Mouse (Mus musculus) E14TG2a.4 (cell line): Measurements from ENCODE around the gene Rps6ka2.
"Not testable (repeated sequence)": the region's sequence is repeated elsewhere in the genome, so short reads cannot be mapped to it uniquely, and the experiment has no call there.

Experiments used
- H3K27me3 ChIP-seq: 2 replicates; pipeline ENCODE4 v1.6.1; 2014; ENCODE audit warnings: low read length, control low read depth; ENCODE audit not compliant: insufficient read depth
- H3K36me3 ChIP-seq: 2 replicates; pipeline ENCODE4 v1.6.1; 2014; ENCODE audit warnings: low read length, control low read depth; ENCODE audit not compliant: insufficient read depth
- H3K4me1 ChIP-seq: replicated peaks from 2 replicates; pipeline ENCODE4 v1.6.1; 2014; ENCODE audit warnings: low read depth, low read length, control low read depth
- H3K4me3 ChIP-seq: replicated peaks from 2 replicates; pipeline ENCODE4 v1.5.1; 2014; ENCODE audit warnings: mild to moderate bottlenecking, low read length
- H3K9me3 ChIP-seq: 2 replicates; pipeline ENCODE4 v1.6.1; 2014; ENCODE audit warnings: low read length, control low read depth
- CTCF ChIP-seq: conservative IDR thresholded peaks from 2 replicates; pipeline ENCODE4 v1.5.1; 2014; ENCODE audit warnings: low read length
- NANOG ChIP-seq: IDR thresholded peaks from 2 replicates; pipeline ENCODE4 v1.6.1; 2014; ENCODE audit warnings: borderline replicate concordance, low read length, mixed read lengths
- POU5F1 ChIP-seq: IDR thresholded peaks from 2 replicates; pipeline ENCODE4 v1.6.1; 2014; ENCODE audit warnings: low read length, borderline replicate concordance

Gene Rps6ka2

DNA sequence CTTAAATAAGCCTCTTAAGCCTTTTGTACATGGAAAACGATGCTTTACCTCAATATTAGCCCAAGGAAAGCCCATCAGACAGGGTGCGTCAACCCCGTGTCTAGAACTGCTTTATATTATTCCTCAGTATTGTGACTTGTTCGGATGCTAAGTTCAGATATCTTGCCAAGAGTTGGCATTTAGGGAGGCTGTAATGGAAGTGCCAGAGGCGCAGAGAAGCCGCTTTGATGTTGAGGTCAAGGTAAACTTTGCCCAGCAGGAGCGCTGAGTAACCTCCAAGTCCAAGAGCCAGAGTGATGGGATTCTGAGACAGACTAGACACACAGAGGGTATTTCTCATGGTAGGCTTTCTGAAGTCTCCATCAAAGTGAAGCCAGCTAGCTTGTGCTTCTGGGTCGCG, 109.3 kb downstream of the Rps6ka2 start:
- H3K9me3 ChIP-seq, result no peaks in the 10 kb centered on the region
- H3K36me3 ChIP-seq, result peaks cover 96% of the 10 kb centered on the region
- H3K4me1 ChIP-seq, result no peaks in the 10 kb centered on the region
- TF ChIP-seq NANOG, result no peak
- TF ChIP-seq POU5F1, result no peak
- no peak for TF ChIP-seq CTCF
- no peaks in the 10 kb centered on the region for H3K27me3 ChIP-seq
- H3K4me3 ChIP-seq, result no peak overlapping the region

GRCm38 (mm10) chr17:7284297-7284910, 114.5 kb downstream of the Rps6ka2 start:
- no peaks in the 10 kb centered on the region for H3K9me3 ChIP-seq
- TF ChIP-seq NANOG (no peak), POU5F1 (no peak), CTCF (no peak)

DNA sequence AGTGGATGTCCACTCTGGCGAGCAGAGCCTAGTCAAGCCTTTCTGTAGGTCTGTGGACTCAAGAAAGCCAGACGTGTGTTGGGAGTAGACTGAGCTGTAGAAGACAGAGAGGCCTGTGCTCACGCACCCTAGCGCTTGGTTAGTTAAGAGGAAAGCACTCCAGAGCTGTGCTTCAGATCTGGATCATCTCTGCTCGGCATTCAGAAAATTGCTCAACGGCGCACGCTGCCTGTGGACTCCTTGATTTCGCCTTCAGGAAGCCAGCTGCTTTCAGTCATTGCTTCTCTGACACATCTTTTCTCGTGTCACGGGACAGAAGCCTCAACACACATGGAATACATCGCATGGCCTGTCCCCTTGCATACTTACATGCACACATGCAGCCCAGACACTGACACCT, 115.4 kb downstream of the Rps6ka2 start:
- Histone ChIP-seq H3K4me1 (no peaks in the 10 kb centered on the region), H3K4me3 (no peak overlapping the region), H3K36me3 (peaks cover 73% of the 10 kb centered on the region), H3K9me3 (no peaks in the 10 kb centered on the region), H3K27me3 (no peaks in the 10 kb centered on the region)
- TF ChIP-seq POU5F1 (no peak), CTCF (no peak), NANOG (no peak)

More at GRCm38 (mm10) chr17:7284297-7284910, 114.5 kb downstream of the Rps6ka2 start:
- Histone ChIP-seq H3K4me1 (no peaks in the 10 kb centered on the region), H3K4me3 (no peak overlapping the region), H3K27me3 (no peaks in the 10 kb centered on the region), H3K36me3 (peaks cover 79% of the 10 kb centered on the region)

- peaks cover 72% of the 10 kb centered on the region for H3K36me3 ChIP-seq
- no peak overlapping the region for H3K4me3 ChIP-seq
- H3K9me3 ChIP-seq, result no peaks in the 10 kb centered on the region
- TF ChIP-seq NANOG (no peak), POU5F1 (no peak), CTCF (no peak)
- no peaks in the 10 kb centered on the region for H3K4me1 ChIP-seq
- no peaks in the 10 kb centered on the region for H3K27me3 ChIP-seq
These were observed 116.6 kb downstream of the Rps6ka2 start for GRCm38 (mm10) chr17:7286422-7287050.

DNA sequence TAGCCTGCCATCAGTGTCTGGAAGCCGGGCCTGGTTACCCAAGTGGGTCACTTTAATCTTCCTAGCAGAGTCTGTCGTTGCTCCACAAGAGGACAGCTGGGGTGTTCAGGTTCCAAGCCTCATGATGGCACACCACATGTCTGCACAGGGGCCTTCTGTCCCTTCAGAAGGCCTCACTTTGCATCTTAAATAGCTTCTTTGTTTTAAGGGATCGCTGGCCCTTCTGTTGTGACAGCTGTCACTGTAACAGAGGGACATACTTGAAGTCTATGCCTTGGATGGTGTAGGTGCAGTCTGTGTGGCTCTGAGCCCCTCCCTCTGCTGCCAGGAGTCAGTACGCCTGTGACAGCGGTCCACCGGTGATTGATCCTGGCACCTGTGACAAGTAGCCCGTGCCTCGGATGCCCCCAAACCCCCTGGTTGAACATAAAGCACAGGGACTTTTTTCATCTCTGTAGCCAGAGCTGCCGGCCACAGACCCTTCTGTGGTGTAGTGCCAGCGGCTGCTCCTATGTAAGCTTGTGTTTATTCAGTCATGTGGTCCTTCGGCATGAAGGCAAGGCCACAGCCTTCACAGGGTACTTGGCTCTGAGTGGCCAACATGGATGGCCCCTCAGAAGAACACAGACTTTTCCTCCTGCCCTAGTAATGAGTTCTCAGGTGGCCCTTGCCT, 122.2 kb downstream of the Rps6ka2 start:
- no peaks in the 10 kb centered on the region for H3K9me3 ChIP-seq
- no peaks in the 10 kb centered on the region for H3K4me1 ChIP-seq
- no peak overlapping the region for H3K4me3 ChIP-seq
- H3K36me3 ChIP-seq, result peaks cover 71% of the 10 kb centered on the region
- H3K27me3 ChIP-seq, result no peaks in the 10 kb centered on the region
- TF ChIP-seq CTCF (no peak), POU5F1 (no peak), NANOG (no peak)

DNA sequence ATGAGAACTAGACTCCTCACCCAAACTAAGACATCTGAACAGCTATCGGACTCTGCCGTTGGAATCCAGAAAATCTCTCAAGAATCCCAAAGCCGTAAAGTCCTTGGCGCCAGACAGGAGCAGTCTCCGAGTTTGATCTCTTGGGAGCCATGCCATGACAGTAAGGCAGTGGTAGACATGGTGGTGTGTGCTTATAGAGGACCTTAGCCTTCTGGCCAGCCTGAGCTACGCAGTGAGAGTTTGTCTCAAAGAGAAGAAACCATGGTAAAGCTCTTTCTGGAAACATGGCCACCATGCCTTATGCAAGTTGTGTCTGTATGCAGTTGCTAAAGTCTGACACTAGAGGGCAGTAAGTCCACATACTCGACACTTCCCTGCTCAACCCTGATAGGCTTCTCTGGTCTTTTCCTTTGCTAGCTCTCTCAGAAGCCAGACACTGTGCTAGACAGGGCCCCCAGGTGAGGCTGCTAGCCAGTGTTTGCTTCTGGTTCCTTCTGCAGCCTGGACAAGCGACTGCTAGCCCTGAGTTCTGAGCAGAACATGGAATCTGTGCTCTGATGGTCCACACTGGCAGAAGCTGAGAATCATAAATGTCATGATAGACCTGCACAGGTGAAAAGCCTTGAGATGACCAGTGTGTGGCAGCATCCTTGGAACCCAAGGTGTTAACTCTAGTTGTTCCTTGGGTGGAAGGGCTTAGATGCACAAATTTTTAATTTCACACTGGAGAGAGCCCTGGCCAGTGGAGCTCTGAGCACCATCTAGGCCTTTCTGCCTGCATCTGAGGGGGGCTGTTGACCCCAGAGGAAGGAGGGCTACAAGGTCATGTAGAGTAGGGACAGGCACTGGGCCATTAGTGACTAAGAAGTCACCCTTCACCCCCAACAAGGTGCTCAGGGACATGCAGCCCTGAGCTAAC, 136.6 kb downstream of the Rps6ka2 start:
- H3K9me3 ChIP-seq, H3K4me3 ChIP-seq, H3K4me1 ChIP-seq, H3K27me3 ChIP-seq, H3K36me3 ChIP-seq: not testable (repeated sequence)
- peak; percentile 40 for TF ChIP-seq CTCF

DNA sequence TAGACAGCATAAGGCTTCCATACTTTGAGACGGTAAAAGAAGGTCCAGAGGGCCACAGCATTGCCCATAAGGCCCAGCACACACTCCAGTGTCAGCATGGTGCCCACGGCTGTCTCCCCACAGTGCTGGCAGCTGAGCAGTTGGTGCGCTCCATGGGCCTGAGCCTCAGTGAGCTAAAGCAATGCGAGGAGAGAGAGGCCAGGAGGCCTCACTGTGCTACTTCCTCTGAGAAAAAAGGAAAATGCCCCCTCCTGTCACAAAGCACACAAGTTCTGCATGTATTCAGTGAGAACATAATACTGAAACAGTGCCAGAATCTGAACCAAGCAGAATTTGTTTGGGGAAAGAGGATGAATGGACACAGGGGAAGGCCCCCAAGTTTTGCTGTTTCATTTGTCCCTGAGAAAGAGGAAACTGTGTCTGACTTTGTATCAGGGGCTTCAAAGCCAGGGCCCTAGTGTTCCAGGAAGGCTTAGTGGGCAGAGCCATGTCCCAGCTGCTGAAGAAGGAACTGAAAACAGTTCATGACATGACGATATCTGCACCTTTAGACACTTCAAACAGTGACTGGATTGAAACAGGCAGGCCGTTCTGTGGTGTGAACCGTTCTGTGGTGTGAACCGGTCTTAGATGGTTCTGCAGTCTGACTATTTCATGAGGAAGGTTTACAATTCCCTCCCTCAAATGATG, 145.9 kb downstream of the Rps6ka2 start:
- not testable (repeated sequence) for H3K4me3 ChIP-seq, H3K36me3 ChIP-seq, H3K9me3 ChIP-seq, H3K27me3 ChIP-seq, H3K4me1 ChIP-seq

DNA sequence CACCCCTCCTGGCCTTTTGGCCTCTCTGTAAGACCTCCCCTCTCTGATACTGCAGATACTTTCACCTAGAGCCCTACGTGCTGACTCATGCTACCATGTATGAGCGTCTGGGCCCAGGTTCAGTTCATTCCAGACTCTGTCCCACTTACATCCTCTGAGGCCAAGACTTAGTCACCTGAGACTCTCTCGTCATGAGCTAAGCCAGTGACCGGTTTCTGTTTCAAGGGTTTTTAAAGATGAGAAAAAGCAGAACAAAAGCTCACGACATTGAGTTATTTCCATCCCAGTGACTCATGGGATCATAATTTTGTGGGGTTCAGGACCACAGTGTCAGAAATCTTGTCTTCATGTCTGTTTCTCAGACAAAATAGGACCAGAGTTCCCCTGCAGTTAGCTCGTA, 149.9 kb downstream of the Rps6ka2 start:
- not testable (repeated sequence) for H3K4me3 ChIP-seq, H3K27me3 ChIP-seq, H3K4me1 ChIP-seq, H3K36me3 ChIP-seq, H3K9me3 ChIP-seq

DNA sequence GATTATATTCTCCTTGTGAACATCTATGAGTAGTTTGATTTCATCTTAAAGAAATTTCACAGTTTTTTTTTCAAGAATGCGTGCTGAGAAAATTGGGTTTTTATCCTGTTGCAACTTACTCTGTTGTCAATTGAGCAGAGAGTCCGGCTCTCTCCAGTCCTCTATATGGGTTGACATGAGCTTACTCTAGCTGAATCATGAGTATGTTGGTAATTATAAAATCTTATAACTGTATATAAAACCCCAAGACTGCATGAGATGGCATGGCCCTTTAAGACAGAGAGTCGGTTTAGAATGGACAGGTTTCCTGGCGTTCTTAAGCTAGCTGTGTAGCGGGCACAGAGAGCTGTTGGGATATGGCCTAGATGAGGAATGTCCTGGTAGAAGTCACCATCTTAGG, 154.4 kb downstream of the Rps6ka2 start, which contains the start of gene Tcp10a:
Gene Tcp10a (plus strand): TSS at position 301 of the 400 bp plus-strand sequence.
- H3K36me3 ChIP-seq, H3K27me3 ChIP-seq, H3K4me1 ChIP-seq, H3K9me3 ChIP-seq, H3K4me3 ChIP-seq: not testable (repeated sequence)

DNA sequence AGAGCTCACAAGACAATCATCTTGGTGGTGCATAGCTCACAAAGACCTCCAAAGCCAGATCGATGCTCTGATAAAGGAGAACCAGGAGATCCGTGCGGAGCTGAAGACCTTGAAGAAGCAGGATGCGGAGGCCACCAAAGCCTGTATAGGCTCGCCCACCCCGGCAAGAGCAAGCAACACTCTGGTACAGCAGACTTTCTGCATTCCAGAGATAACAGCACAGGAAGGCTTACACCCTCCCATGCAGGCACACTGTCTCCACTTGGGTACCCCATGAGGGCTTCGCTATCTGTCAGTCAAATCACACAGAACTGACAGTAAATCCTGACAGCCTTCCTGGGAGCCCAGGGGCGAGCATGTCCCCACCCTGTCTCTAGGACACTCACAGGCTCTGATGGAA, 156.5 kb downstream of the Rps6ka2 start:
- H3K36me3 ChIP-seq, H3K4me3 ChIP-seq, H3K27me3 ChIP-seq, H3K9me3 ChIP-seq, H3K4me1 ChIP-seq: not testable (repeated sequence)

GRCm38 (mm10) chr17:7332745-7333144, 162.8 kb downstream of the Rps6ka2 start:
- H3K27me3 ChIP-seq, H3K36me3 ChIP-seq, H3K9me3 ChIP-seq: not testable (repeated sequence)

More at GRCm38 (mm10) chr17:7332745-7333144, 162.8 kb downstream of the Rps6ka2 start:
- H3K4me3 ChIP-seq, H3K4me1 ChIP-seq: not testable (repeated sequence)
